Mouse (Mus musculus) bone marrow macrophage, adult 2 months (primary cell): ENCODE data around the gene Tmem217.
"Not testable (repeated sequence)": the region's sequence is repeated elsewhere in the genome, so short reads cannot be mapped to it uniquely, and the experiment has no call there.

Experiments
- CTCF ChIP-seq: IDR thresholded peaks from 2 replicates; pipeline ENCODE4 v1.5.1; 2012; ENCODE audit warnings: low read depth, mild to moderate bottlenecking, low read length, moderate library complexity
- POLR2A ChIP-seq: IDR thresholded peaks from 2 replicates; pipeline ENCODE4 v1.6.1; 2012; ENCODE audit warnings: mild to moderate bottlenecking, low read depth, low read length, borderline replicate concordance

GRCm38 (mm10) chr17:29518665-29519064, 33.5 kb downstream of the Tmem217 start:
- not testable (repeated sequence) for TF ChIP-seq POLR2A, CTCF
